In the genomic region with DNA sequence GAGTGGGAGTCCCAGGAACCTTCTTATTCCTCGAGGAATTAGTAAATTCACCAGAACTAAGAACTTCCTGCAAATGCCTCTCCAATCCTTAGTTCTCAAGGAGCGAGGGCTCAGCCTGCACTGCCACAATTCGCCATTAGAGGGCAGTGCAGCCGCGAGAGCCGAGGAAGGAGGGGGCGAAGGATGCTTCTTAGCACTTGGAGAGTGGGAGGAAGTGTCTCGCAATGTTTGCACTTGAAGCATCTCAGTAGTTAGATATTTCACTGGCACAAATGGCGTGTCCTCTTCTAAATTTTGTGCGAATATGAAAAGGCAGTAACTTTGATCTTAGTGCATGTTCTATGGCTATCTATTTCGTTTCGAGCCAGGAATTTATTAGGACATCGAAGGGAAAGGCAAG, we compare ENCODE assay signal across 8 mouse cellular contexts. TPM values are rescaled to one million over a fixed set of nuclear protein-coding genes. Genes with fewer than 3 reads are reported as not detected.
A peak's percentile ranks its signal among the peaks of the same experiment; 100 is the strongest.
DNase-seq lines count a peak whose midpoint lies in the region; ATAC-seq lines count a peak whose summit lies in the region.

No protein-coding gene starts in this region.

- peaks cover 11% of the 10 kb centered on the region for H3K4me1 ChIP-seq in forebrain, embryonic 15.5 days
- H3K4me1 ChIP-seq in hindbrain, embryonic 12.5 days, result no peaks in the 10 kb centered on the region

- H3K4me3 ChIP-seq in forebrain, embryonic 15.5 days, result peak overlapping the region; percentile 27
- no peak overlapping the region for H3K4me3 ChIP-seq in hindbrain, embryonic 12.5 days

- WGBS in forebrain, embryonic 15.5 days, result 13% methylated on average over 13 of the region's 13 CpGs
- 19% methylated on average over 13 of the region's 13 CpGs for WGBS in hindbrain, embryonic 12.5 days

- H3K27me3 ChIP-seq in forebrain, embryonic 15.5 days, result no peaks in the 10 kb centered on the region
- H3K27me3 ChIP-seq in hindbrain, embryonic 12.5 days, result no peaks in the 10 kb centered on the region

- H3K9ac ChIP-seq in forebrain, embryonic 15.5 days (replicated peaks), result no peak overlapping the region
- no peak overlapping the region for H3K9ac ChIP-seq in hindbrain, embryonic 12.5 days

- H3K27ac ChIP-seq in forebrain, embryonic 15.5 days (replicated peaks), result no peak overlapping the region; the same call in 1 of the 2 replicates
- H3K27ac ChIP-seq in hindbrain, embryonic 12.5 days, result no peak overlapping the region

- DNase-seq in MEL-GATA-1-ER (ENCODE audit: extremely low read depth, low read depth), result peak; percentile 42
- peak; percentile 78 to 88 for DNase-seq in layer of hippocampus, postnatal 25 days (ENCODE audit: extremely low spot score in 1 of 2, low spot score in 1 of 2)
- peak; percentile 89 to 93 for DNase-seq in right cerebral cortex, adult 2 months (ENCODE audit: low spot score in 2 of 2)
- peak; percentile 75 for DNase-seq in urinary bladder, postnatal 14 days (ENCODE audit: low spot score)

- peak; percentile 82 for ATAC-seq in cerebellum, adult (ENCODE audit: insufficient number of reproducible peaks, low FRiP score, low TSS enrichment)
- ATAC-seq in forebrain, embryonic 15.5 days (replicated peaks), result peak; percentile 87
- ATAC-seq in hindbrain, embryonic 12.5 days (ENCODE audit: low FRiP score), result no peak
- peak; percentile 94 for ATAC-seq in megakaryocyte, adult 5-6 weeks (ENCODE audit: poor library complexity, severe bottlenecking)

- H3K9me3 ChIP-seq in forebrain, embryonic 15.5 days, result no peaks in the 10 kb centered on the region
- no peaks in the 10 kb centered on the region for H3K9me3 ChIP-seq in hindbrain, embryonic 12.5 days (replicated peaks)

- H3K36me3 ChIP-seq in forebrain, embryonic 15.5 days, result no peaks in the 10 kb centered on the region
- no peaks in the 10 kb centered on the region for H3K36me3 ChIP-seq in hindbrain, embryonic 12.5 days

- peak overlapping the region; percentile 50 for H3K4me2 ChIP-seq in forebrain, embryonic 15.5 days (replicated peaks)
- H3K4me2 ChIP-seq in hindbrain, embryonic 12.5 days (replicated peaks), result peak overlapping the region; percentile 37

RNA-seq across cellular contexts. Expression of a gene that starts 59.0 kb away (rescaled TPM):
- 36.3 and 36.6 TPM in 2 replicates for polyA plus RNA-seq in forebrain, embryonic 15.5 days (2015; fragmentation: Nextera tagmentation; extraction: Ambion mirVana)
- 43.5 and 51.2 TPM in 2 replicates for polyA plus RNA-seq in hindbrain, embryonic 12.5 days (2016; fragmentation: Nextera tagmentation; extraction: Ambion mirVana)
- total RNA-seq in layer of hippocampus, postnatal 25 days (2021), result 10 to 100 TPM; 37.9 to 40.5 TPM
- total RNA-seq in megakaryocyte, adult 5-6 weeks (2015), result 73.0 and 85.6 TPM in 2 replicates
- 75.7 and 78.5 TPM in 2 replicates for total RNA-seq in megakaryocyte, adult 5-6 weeks (2017)
